Comparison of ENCODE assay signal across 8 mouse cellular contexts in genomic region chr17:70853436-70853905, GRCm38 (mm10). TPM values are rescaled to one million over a fixed set of nuclear protein-coding genes. Genes with fewer than 3 reads are reported as not detected.
DNase-seq lines count a peak whose midpoint lies in the region; ATAC-seq lines count a peak whose summit lies in the region.

Gene Tgif1, minus strand, starts transcription at chr17:70853546.

- ATAC-seq in cerebellum, adult (ENCODE audit: insufficient number of reproducible peaks, low FRiP score, low TSS enrichment), result no peak
- ATAC-seq in forebrain, embryonic 15.5 days (replicated peaks), result 0 out of 2 replicates have a peak, but pooled peaks have one; percentile 11
- ATAC-seq in hindbrain, embryonic 14.5 days (ENCODE audit: low FRiP score), result peak; percentile 41; the same call in 1 of the 2 replicates
- ATAC-seq in liver, embryonic 12.5 days, result no peak
- no peak; the same call in 1 of the 2 replicates for ATAC-seq in monocyte, adult 5-6 weeks (replicated peaks; ENCODE audit: insufficient number of reproducible peaks, low FRiP score, low TSS enrichment, poor library complexity, severe bottlenecking)

- no peaks in the 10 kb centered on the region for H3K9me3 ChIP-seq in forebrain, embryonic 15.5 days
- no peaks in the 10 kb centered on the region for H3K9me3 ChIP-seq in hindbrain, embryonic 14.5 days (ENCODE audit: control insufficient read depth, low read length)
- no peaks in the 10 kb centered on the region for H3K9me3 ChIP-seq in liver, embryonic 12.5 days (replicated peaks)

- peak within 1 kb of the TSS; percentile 94 for H3K4me2 ChIP-seq in forebrain, embryonic 15.5 days (replicated peaks)
- H3K4me2 ChIP-seq in hindbrain, embryonic 14.5 days (replicated peaks), result peak within 1 kb of the TSS; percentile 99
- peak within 1 kb of the TSS; percentile 92 for H3K4me2 ChIP-seq in liver, embryonic 12.5 days

- no peaks in the 10 kb centered on the region for H3K36me3 ChIP-seq in forebrain, embryonic 15.5 days
- no peaks in the 10 kb centered on the region for H3K36me3 ChIP-seq in hindbrain, embryonic 14.5 days (replicated peaks; ENCODE audit: control insufficient read depth, insufficient read depth)
- H3K36me3 ChIP-seq in liver, embryonic 12.5 days, result no peaks in the 10 kb centered on the region

- peaks cover 50% of the 10 kb centered on the region for H3K4me1 ChIP-seq in forebrain, embryonic 15.5 days
- peaks cover 31% of the 10 kb centered on the region; the same call in 1 of the 2 replicates for H3K4me1 ChIP-seq in hindbrain, embryonic 14.5 days (replicated peaks; ENCODE audit: control insufficient read depth, insufficient read depth, low read length)
- peaks cover 31% of the 10 kb centered on the region for H3K4me1 ChIP-seq in liver, embryonic 12.5 days

- peak within 1 kb of the TSS; percentile 75 for H3K27ac ChIP-seq in forebrain, embryonic 15.5 days (replicated peaks)
- peak within 1 kb of the TSS; percentile 88 for H3K27ac ChIP-seq in hindbrain, embryonic 14.5 days
- peak within 1 kb of the TSS; percentile 79 for H3K27ac ChIP-seq in liver, embryonic 12.5 days

- peaks cover 12% of the 10 kb centered on the region; the same call in 1 of the 2 replicates for H3K27me3 ChIP-seq in forebrain, embryonic 15.5 days
- H3K27me3 ChIP-seq in hindbrain, embryonic 14.5 days (ENCODE audit: control insufficient read depth, insufficient read depth, low read length), result peaks cover 41% of the 10 kb centered on the region
- peaks cover 67% of the 10 kb centered on the region for H3K27me3 ChIP-seq in liver, embryonic 12.5 days (replicated peaks)

- peak within 1 kb of the TSS; percentile 64 for H3K9ac ChIP-seq in forebrain, embryonic 15.5 days (replicated peaks)
- H3K9ac ChIP-seq in hindbrain, embryonic 14.5 days, result peak within 1 kb of the TSS; percentile 63
- H3K9ac ChIP-seq in liver, embryonic 12.5 days, result peak within 1 kb of the TSS; percentile 52

- under 1% methylated on average over 29 of the region's 29 CpGs for WGBS in forebrain, embryonic 15.5 days
- WGBS in hindbrain, embryonic 14.5 days, result under 1% methylated on average over 29 of the region's 29 CpGs
- 2% methylated on average over 29 of the region's 29 CpGs for WGBS in liver, embryonic 12.5 days (ENCODE audit: insufficient replicate concordance)

- peak within 1 kb of the TSS; percentile 57 for H3K4me3 ChIP-seq in forebrain, embryonic 15.5 days
- H3K4me3 ChIP-seq in hindbrain, embryonic 14.5 days (replicated peaks; ENCODE audit: low read length), result peak within 1 kb of the TSS; percentile 60
- H3K4me3 ChIP-seq in liver, embryonic 12.5 days, result peak within 1 kb of the TSS; percentile 68

- DNase-seq in cerebellum, adult 9-11 months, result peak; percentile 10
- DNase-seq in adrenal gland, adult 18-20 months (ENCODE audit: low spot score in 2 of 2), result peak in 1 of 2 experiments; percentile 54
- DNase-seq in hindbrain, embryonic 14.5 days (ENCODE audit: low spot score), result no peak
- DNase-seq in thymus, postnatal 10 days (ENCODE audit: low spot score in 2 of 2), result peak; percentile 22 to 39

RNA-seq across cellular contexts. Expression of gene Tgif1, which starts in this region (rescaled TPM):
- 10 to 100 TPM; 42.5 to 58.2 TPM for total RNA-seq in adrenal gland, adult 18-20 months (2021)
- 12.4 and 14.1 TPM in 2 replicates for polyA plus RNA-seq in forebrain, embryonic 15.5 days (2015; fragmentation: Nextera tagmentation; extraction: Ambion mirVana)
- 11.8 and 12.0 TPM in 2 replicates for polyA plus RNA-seq in hindbrain, embryonic 14.5 days (2014; fragmentation: Nextera tagmentation; extraction: Ambion mirVana)
- 13.3 and 13.8 TPM in 2 replicates for polyA plus RNA-seq in liver, embryonic 12.5 days (2016; fragmentation: Nextera tagmentation; extraction: Ambion mirVana)
- total RNA-seq in monocyte, adult 5-6 weeks (2017), result 79.7 to 125 TPM (median 111 TPM) in 3 replicates

Comparison
In these comparisons a context has a peak if more than half of its experiments do, and no peak if none do; other contexts are left out.
1. ATAC-seq: peak in forebrain, embryonic 15.5 days (single experiment) and hindbrain, embryonic 14.5 days (single experiment); none in cerebellum, adult (single experiment), liver, embryonic 12.5 days (single experiment) and monocyte, adult 5-6 weeks (single experiment).
2. Peak in every context shown above with its lines, with median percentiles within 50 percentile points of each other: H3K27ac ChIP-seq, H3K4me2 ChIP-seq, H3K4me3 ChIP-seq and H3K9ac ChIP-seq.